ENCODE assay signal across 25 mouse cellular contexts in genomic region chr7:143631503-143631902, GRCm38 (mm10). TPM values are rescaled to one million over a fixed set of nuclear protein-coding genes. Genes with fewer than 3 reads are reported as not detected.
"Had no signal": no experiment of that assay in that cellular context is flagged by ENCODE, and none has a peak within 500 bp of the region (broad histone marks: within the 10 kb centered on the region; RNA-seq: fewer than 3 reads in every experiment).

No protein-coding gene starts in this region.

- H3K4me1 ChIP-seq: limb, embryonic 10.5 days; limb, embryonic 13.5 days; liver, embryonic 12.5 days; liver, embryonic 15.5 days; lung, embryonic 15.5 days had no signal

- H3K27me3 ChIP-seq: limb, embryonic 13.5 days; liver, embryonic 15.5 days; lung, embryonic 15.5 days had no signal

- ATAC-seq: liver, embryonic 12.5 days had no signal

- H3K9me3 ChIP-seq: limb, embryonic 10.5 days; liver, embryonic 12.5 days; liver, embryonic 15.5 days; lung, embryonic 15.5 days had no signal

- H3K4me2 ChIP-seq: limb, embryonic 13.5 days; liver, embryonic 12.5 days; liver, embryonic 15.5 days; lung, embryonic 15.5 days; midbrain, embryonic 11.5 days had no signal

- H3K4me3 ChIP-seq: limb, embryonic 10.5 days; limb, embryonic 13.5 days; liver, embryonic 12.5 days; liver, embryonic 15.5 days; lung, embryonic 15.5 days had no signal

- H3K36me3 ChIP-seq: limb, embryonic 10.5 days; limb, embryonic 13.5 days; liver, embryonic 12.5 days; liver, embryonic 15.5 days; lung, embryonic 15.5 days had no signal

- H3K27ac ChIP-seq: limb, embryonic 10.5 days; limb, embryonic 13.5 days; liver, embryonic 12.5 days; liver, embryonic 15.5 days; lung, embryonic 15.5 days; stomach, postnatal 0 days had no signal

- H3K9ac ChIP-seq: limb, embryonic 13.5 days; liver, embryonic 12.5 days; liver, embryonic 15.5 days; lung, embryonic 15.5 days had no signal

- DNase-seq: kidney, adult 9 months; kidney, postnatal 14 days; kidney, postnatal 4 days; liver; lung, adult 18-20 months; lung, postnatal 10 days; lung, postnatal 36 days; midbrain, embryonic 14.5 days; retina, postnatal 1 day; right cerebral cortex, postnatal 25 days; spleen, adult 18-20 months; thymus, adult 2 months; thymus, postnatal 14 days; thymus, postnatal 4 days had no signal

RNA-seq across cellular contexts. Expression of gene Tnfrsf26, which starts 3.0 kb away (rescaled TPM):
- total RNA-seq: left cerebral cortex, adult 18-20 months; left cerebral cortex, postnatal 25 days had no signal
- polyA plus RNA-seq: neural tube, embryonic 14.5 days had no signal

RNA-seq across cellular contexts. Expression of gene Tnfrsf23, which starts 54.2 kb away (rescaled TPM):
- total RNA-seq: megakaryocyte-erythroid progenitor cell, adult 5-6 weeks had no signal
